Mouse (Mus musculus): ENCODE measurements around the gene Fam227b. TPM values are rescaled to one million over a fixed set of nuclear protein-coding genes. Genes with fewer than 3 reads are reported as not detected.

Gene Fam227b
- polyA plus RNA-seq, 1 experiment = not detected

GRCm38 (mm10) chr2:125948195-125948594 is 203.6 kb downstream of the Fam227b start:
- TF ChIP-seq GATA1 (IDR thresholded peaks at IDR 0.05; ENCODE audit: low read length) = no peak

GRCm38 (mm10) chr2:125943301-125943700 is 208.5 kb downstream of the Fam227b start:
- TF ChIP-seq GATA1 (IDR thresholded peaks at IDR 0.05; ENCODE audit: low read length) = no peak

GRCm38 (mm10) chr2:125941111-125941785 is 210.6 kb downstream of the Fam227b start:
- no peak for TF ChIP-seq GATA1 (IDR thresholded peaks at IDR 0.05; ENCODE audit: low read length)

- no peak for TF ChIP-seq GATA1 (IDR thresholded peaks at IDR 0.05; ENCODE audit: low read length)
Measured at GRCm38 (mm10) chr2:125938993-125939642, 212.7 kb downstream of the Fam227b start.

GRCm38 (mm10) chr2:125936396-125936795 is 215.4 kb downstream of the Fam227b start:
- TF ChIP-seq GATA1 (IDR thresholded peaks at IDR 0.05; ENCODE audit: low read length) = no peak

- no peak for TF ChIP-seq GATA1 (IDR thresholded peaks at IDR 0.05; ENCODE audit: low read length)
Measured at GRCm38 (mm10) chr2:125933977-125934376, 217.8 kb downstream of the Fam227b start.

Other genes with a start within 250 kb of the Fam227b start
- gene Fgf7, start 117.3 kb downstream of the Fam227b start, polyA plus RNA-seq (2012) = 0.02 TPM in 1 of 2 replicates, not detected in the other
- gene Dtwd1, start 137 bp upstream of the Fam227b start, polyA plus RNA-seq (2012) = 1.2 and 1.4 TPM in 2 replicates
- not detected in 2 replicates for gene Gm17555, start 63.1 kb upstream of the Fam227b start, polyA plus RNA-seq (2012)